9 mouse cellular contexts compared by ENCODE assay signal in the genomic region with DNA sequence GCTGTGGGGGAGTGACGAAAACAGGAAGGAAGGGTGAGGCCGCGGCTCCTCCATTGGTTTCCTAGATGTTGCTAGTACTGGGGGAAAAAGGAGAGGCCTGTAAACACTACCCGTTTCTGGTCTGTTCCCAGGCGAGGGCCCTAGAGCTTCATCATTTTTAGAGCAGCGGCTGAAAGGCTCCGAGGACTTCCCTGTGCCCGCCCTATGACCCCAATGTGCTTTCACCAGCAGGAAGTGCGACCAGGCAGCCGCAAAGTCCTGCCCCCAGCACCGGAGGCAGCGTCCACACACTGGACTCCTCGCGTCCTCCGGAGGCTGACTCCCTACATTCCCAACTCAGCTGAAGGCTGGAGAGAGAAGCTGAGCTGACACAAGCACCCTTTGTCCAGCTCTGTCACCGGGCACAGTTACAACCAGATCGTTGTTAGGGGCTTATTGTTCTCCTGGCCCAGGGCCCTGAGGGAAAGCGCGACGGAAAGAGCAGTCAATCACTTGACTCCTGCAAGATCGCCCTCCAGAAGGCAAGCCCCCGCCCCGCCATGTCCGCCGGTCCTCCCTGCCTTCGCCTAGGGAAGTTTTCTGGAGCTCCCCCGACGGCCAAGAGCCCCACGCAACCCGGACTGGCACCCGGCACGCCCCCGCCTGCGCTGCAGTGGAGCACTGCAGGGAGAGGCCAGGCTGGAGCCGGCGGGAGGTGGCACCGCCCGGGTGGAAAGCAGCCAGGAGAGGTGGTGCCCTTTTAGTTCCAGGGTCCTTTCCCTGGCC. TPM values are rescaled to one million over a fixed set of nuclear protein-coding genes. Genes with fewer than 3 reads are reported as not detected.
DNase-seq lines count a peak whose midpoint lies in the region; ATAC-seq and TF ChIP-seq lines count a peak whose summit lies in the region.
"Had no signal": no experiment of that assay in that cellular context is flagged by ENCODE, and none has a peak within 500 bp of the region (broad histone marks: within the 10 kb centered on the region; RNA-seq: fewer than 3 reads in every experiment).

No protein-coding gene starts in this region.

- TF ChIP-seq CTCF in liver, embryonic 14.5 days (IDR thresholded peaks at IDR 0.05; ENCODE audit: low read depth) = peak; percentile 13; the same call in 1 of the 2 replicates
- TF ChIP-seq CTCF in testis, adult 2 months (IDR thresholded peaks at IDR 0.05; ENCODE audit: control insufficient read depth, insufficient read depth, insufficient replicate concordance, low read depth, low read length) = no peak

- peak overlapping the region; percentile 83 for H3K27ac ChIP-seq in intestine, embryonic 14.5 days (ENCODE audit: low read depth)
- H3K27ac ChIP-seq in liver, embryonic 14.5 days = peak overlapping the region; percentile 100
- peak overlapping the region; percentile 88 for H3K27ac ChIP-seq in testis, adult 2 months (ENCODE audit: control insufficient read depth, insufficient read depth, low read depth, low read length)

- H3K9ac ChIP-seq in intestine, embryonic 14.5 days (ENCODE audit: low read length) = peak overlapping the region; percentile 56
- peak overlapping the region; percentile 99 for H3K9ac ChIP-seq in liver, embryonic 14.5 days (replicated peaks)

- no peaks in the 10 kb centered on the region for H3K27me3 ChIP-seq in intestine, embryonic 14.5 days (replicated peaks; ENCODE audit: control insufficient read depth, insufficient read depth, low read length)
- H3K27me3 ChIP-seq in liver, embryonic 14.5 days (ENCODE audit: control insufficient read depth, insufficient read depth, low read length) = no peaks in the 10 kb centered on the region
- no peaks in the 10 kb centered on the region for H3K27me3 ChIP-seq in myocyte (ENCODE audit: control insufficient read depth, insufficient read depth, insufficient read length)
- no peaks in the 10 kb centered on the region for H3K27me3 ChIP-seq in testis, adult 2 months (ENCODE audit: control insufficient read depth, insufficient read depth, low read length)

- H3K4me2 ChIP-seq in intestine, embryonic 14.5 days (ENCODE audit: low read length) = peak overlapping the region; percentile 89
- peak overlapping the region; percentile 98 for H3K4me2 ChIP-seq in liver, embryonic 14.5 days (ENCODE audit: low read depth)
- H3K4me2 ChIP-seq in myocyte (ENCODE audit: low read depth) = peak overlapping the region; percentile 94

- DNase-seq in NIH3T3 (ENCODE audit: low read depth) = peak; percentile 62
- DNase-seq in c-Kit-positive CD71-positive TER-119-negative erythroid progenitor cells, embryonic 14.5 days (ENCODE audit: low read depth) = peak; percentile 23
- DNase-seq in gastrocnemius, postnatal 10 days = peak; percentile 64
- peak; percentile 82 for DNase-seq in intestine, embryonic 14.5 days (ENCODE audit: low spot score)
- DNase-seq in liver, embryonic 14.5 days (ENCODE audit: low read depth in 3 of 3, low spot score in 3 of 3) = peak in 1 of 3 experiments; percentile 49
- no peak for DNase-seq in cerebellum, adult 11-12 months

- no peaks in the 10 kb centered on the region for H3K9me3 ChIP-seq in intestine, embryonic 14.5 days (ENCODE audit: control insufficient read depth, low read length)
- H3K9me3 ChIP-seq in liver, embryonic 14.5 days (ENCODE audit: control insufficient read depth, low read length) = no peaks in the 10 kb centered on the region

- H3K79me2 ChIP-seq in myocyte (ENCODE audit: control insufficient read depth, insufficient read depth) = no peaks in the 10 kb centered on the region

- 0 out of 2 replicates have a peak, but pooled peaks cover 4% of the 10 kb centered on the region for H3K36me3 ChIP-seq in intestine, embryonic 14.5 days (ENCODE audit: control insufficient read depth, insufficient read depth, low read length)
- peaks cover 52% of the 10 kb centered on the region for H3K36me3 ChIP-seq in liver, embryonic 14.5 days (replicated peaks; ENCODE audit: control insufficient read depth, insufficient read depth, low read depth)
- peaks cover 8% of the 10 kb centered on the region for H3K36me3 ChIP-seq in myocyte (ENCODE audit: control insufficient read depth, insufficient read depth)
- no peaks in the 10 kb centered on the region for H3K36me3 ChIP-seq in testis, adult 2 months (ENCODE audit: control insufficient read depth, insufficient read depth, low read length)

- TF ChIP-seq EP300 in liver, embryonic 14.5 days (IDR thresholded peaks at IDR 0.05; ENCODE audit: low read depth) = no peak

- H3K4me3 ChIP-seq in intestine, embryonic 14.5 days (ENCODE audit: low read depth, low read length) = peak overlapping the region; percentile 44
- H3K4me3 ChIP-seq in liver, embryonic 14.5 days (ENCODE audit: insufficient read depth in 1 of 2, low read depth in 2 of 2, low read length in 2 of 2) = peak overlapping the region; percentile 75 to 81
- peak overlapping the region; percentile 59 for H3K4me3 ChIP-seq in myocyte
- H3K4me3 ChIP-seq in testis, adult 2 months (ENCODE audit: control insufficient read depth, low read depth, low read length) = peak overlapping the region; percentile 76

- H3ac ChIP-seq in myocyte (ENCODE audit: control insufficient read depth, insufficient read length) = peak overlapping the region; percentile 29

- WGBS in intestine, embryonic 14.5 days = 4% methylated on average over 38 of the region's 38 CpGs
- WGBS in liver, embryonic 14.5 days (ENCODE audit: insufficient replicate concordance) = under 1% methylated on average over 38 of the region's 38 CpGs

- H3K4me1 ChIP-seq in intestine, embryonic 14.5 days (replicated peaks; ENCODE audit: control insufficient read depth, insufficient read depth, low read length) = peaks cover 32% of the 10 kb centered on the region
- H3K4me1 ChIP-seq in liver, embryonic 14.5 days (replicated peaks; ENCODE audit: control insufficient read depth in 2 of 2, insufficient read depth in 2 of 2, low read length in 1 of 2) = peaks cover 18 to 23% of the 10 kb centered on the region in 2 experiments
- peaks cover 29% of the 10 kb centered on the region for H3K4me1 ChIP-seq in testis, adult 2 months (ENCODE audit: control insufficient read depth, insufficient read depth, low read length)

- peak; percentile 24 for ATAC-seq in intestine, embryonic 14.5 days (replicated peaks; ENCODE audit: low FRiP score, low TSS enrichment, low read depth)
- ATAC-seq in liver, embryonic 14.5 days (ENCODE audit: insufficient read depth) = peak; percentile 32

- TF ChIP-seq POLR2A in myocyte (IDR thresholded peaks at IDR 0.05; ENCODE audit: insufficient read length, low read depth) = peak; percentile 81
- peak; percentile 36; the same call in 1 of the 2 replicates for TF ChIP-seq POLR2A in testis, adult 2 months (IDR thresholded peaks at IDR 0.05; ENCODE audit: control insufficient read depth, low read depth, low read length)

TF ChIP-seq in myocyte, 11 proteins besides CTCF, POLR2A, EP300 and RAD21:
- TF ChIP-seq POLR2AphosphoS2 (IDR thresholded peaks at IDR 0.05; ENCODE audit: insufficient read length, low read depth) (peak; percentile 83), TCF3 (IDR thresholded peaks at IDR 0.05; ENCODE audit: insufficient read length, low read depth) (no peak)

RNA-seq across cellular contexts. Expression of gene Tmc8, which starts 2.3 kb away (rescaled TPM):
- total RNA-seq in gastrocnemius, postnatal 10 days (2021) = 1 to 10 TPM; 1.2 to 1.7 TPM
- polyA plus RNA-seq in intestine, embryonic 14.5 days (2014; fragmentation: Nextera tagmentation; extraction: Ambion mirVana) = 3.8 and 5.2 TPM in 2 replicates
- polyA plus RNA-seq in liver, embryonic 14.5 days (2012; rRNA removed) = 28.1 and 29.8 TPM in 2 replicates
- polyA plus RNA-seq in liver, embryonic 14.5 days (2014; fragmentation: Nextera tagmentation; extraction: Ambion mirVana) = 9.9 and 13.1 TPM in 2 replicates
- polyA plus RNA-seq in myocyte (2012; fragmentation: generic; extraction: Trizol) = 0.19 TPM
- 1.2 TPM in 2 replicates for polyA plus RNA-seq in testis, adult 2 months (2012; rRNA removed)

RNA-seq across cellular contexts. Expression of gene Tmc6, which starts 2.4 kb away (rescaled TPM):
- 10 to 100 TPM; 17.2 to 20.9 TPM for total RNA-seq in gastrocnemius, postnatal 10 days (2021)
- 20.7 and 26.1 TPM in 2 replicates for polyA plus RNA-seq in intestine, embryonic 14.5 days (2014; fragmentation: Nextera tagmentation; extraction: Ambion mirVana)
- polyA plus RNA-seq in liver, embryonic 14.5 days (2012; rRNA removed) = 32.1 and 51.8 TPM in 2 replicates
- polyA plus RNA-seq in liver, embryonic 14.5 days (2014; fragmentation: Nextera tagmentation; extraction: Ambion mirVana) = 40.5 and 44.1 TPM in 2 replicates
- 51.9 TPM for polyA plus RNA-seq in myocyte (2012; fragmentation: generic; extraction: Trizol)
- polyA plus RNA-seq in testis, adult 2 months (2012; rRNA removed) = 9.7 and 10.1 TPM in 2 replicates

RNA-seq across cellular contexts. Expression of gene 6030468B19Rik, which starts 17.8 kb away (rescaled TPM):
- not detected for total RNA-seq in gastrocnemius, postnatal 10 days (2021)
- 0.28 TPM in 2 replicates for polyA plus RNA-seq in intestine, embryonic 14.5 days (2014; fragmentation: Nextera tagmentation; extraction: Ambion mirVana)
- polyA plus RNA-seq in liver, embryonic 14.5 days (2012; rRNA removed) = 104 and 133 TPM in 2 replicates
- 67.1 and 78.0 TPM in 2 replicates for polyA plus RNA-seq in liver, embryonic 14.5 days (2014; fragmentation: Nextera tagmentation; extraction: Ambion mirVana)
- not detected for polyA plus RNA-seq in myocyte (2012; fragmentation: generic; extraction: Trizol)
- polyA plus RNA-seq in testis, adult 2 months (2012; rRNA removed) = not detected in 2 replicates
- total RNA-seq: left cerebral cortex, postnatal 10 days had no signal

RNA-seq across cellular contexts. Expression of gene Gm20708, which starts 29.9 kb away (rescaled TPM):
- total RNA-seq in gastrocnemius, postnatal 10 days (2021) = 1 to 10 TPM; 1.2 to 3.3 TPM
- 0.83 TPM in 1 of 2 replicates, not detected in the other for polyA plus RNA-seq in intestine, embryonic 14.5 days (2014; fragmentation: Nextera tagmentation; extraction: Ambion mirVana)
- polyA plus RNA-seq in liver, embryonic 14.5 days (2012; rRNA removed) = 0.03 and 0.08 TPM in 2 replicates
- 0.10 and 0.28 TPM in 2 replicates for polyA plus RNA-seq in liver, embryonic 14.5 days (2014; fragmentation: Nextera tagmentation; extraction: Ambion mirVana)
- 0.35 TPM for polyA plus RNA-seq in myocyte (2012; fragmentation: generic; extraction: Trizol)
- 1.0 TPM in 1 of 2 replicates, not detected in the other for polyA plus RNA-seq in testis, adult 2 months (2012; rRNA removed)

RNA-seq across cellular contexts. Expression of gene Syngr2, which starts 29.9 kb away (rescaled TPM):
- total RNA-seq in gastrocnemius, postnatal 10 days (2021) = 10 to 100 TPM; 90.3 to 95.1 TPM
- 145 TPM in 2 replicates for polyA plus RNA-seq in intestine, embryonic 14.5 days (2014; fragmentation: Nextera tagmentation; extraction: Ambion mirVana)
- polyA plus RNA-seq in liver, embryonic 14.5 days (2012; rRNA removed) = 36.5 and 48.8 TPM in 2 replicates
- 48.6 and 50.4 TPM in 2 replicates for polyA plus RNA-seq in liver, embryonic 14.5 days (2014; fragmentation: Nextera tagmentation; extraction: Ambion mirVana)
- 109 TPM for polyA plus RNA-seq in myocyte (2012; fragmentation: generic; extraction: Trizol)
- polyA plus RNA-seq in testis, adult 2 months (2012; rRNA removed) = 21.3 and 32.5 TPM in 2 replicates

Comparison
In these comparisons a context has a peak if more than half of its experiments do, and no peak if none do; other contexts are left out.
1. RNA of gene 6030468B19Rik, which starts 17.8 kb away (polyA plus RNA-seq): 67.1 to 133 TPM in liver, embryonic 14.5 days; 0.28 TPM in intestine, embryonic 14.5 days, not detected in myocyte (single experiment) and not detected in testis, adult 2 months; every median in the first group is over 10 times any median in the second.
2. Peak in every context shown above with its lines, with median percentiles within 50 percentile points of each other: H3K27ac ChIP-seq, H3K4me2 ChIP-seq and H3K4me3 ChIP-seq.